ENCODE assay signal across 18 mouse cellular contexts in genomic region chr13:45897571-45897970, GRCm38 (mm10).
DNase-seq lines count a peak whose midpoint lies in the region; ATAC-seq and TF ChIP-seq lines count a peak whose summit lies in the region.
"Had no signal": no experiment of that assay in that cellular context is flagged by ENCODE, and none has a peak within 500 bp of the region (broad histone marks: within the 10 kb centered on the region; RNA-seq: fewer than 3 reads in every experiment).

No protein-coding gene starts in this region.

- WGBS in liver, adult 2 months = 65% methylated on average over 2 of the region's 2 CpGs
- 44% methylated on average over 2 of the region's 2 CpGs for WGBS in liver, embryonic 12.5 days (ENCODE audit: insufficient replicate concordance)
- WGBS in intestine, embryonic 16.5 days = 32% methylated on average over 2 of the region's 2 CpGs

- H3K4me1 ChIP-seq in liver, adult 2 months (ENCODE audit: control insufficient read depth, insufficient read depth, low read length) = no peaks in the 10 kb centered on the region
- H3K4me1 ChIP-seq in liver, embryonic 12.5 days = peaks cover 28% of the 10 kb centered on the region
- peaks cover 7% of the 10 kb centered on the region for H3K4me1 ChIP-seq in intestine, embryonic 16.5 days (ENCODE audit: control insufficient read depth, insufficient read depth, low read length)
- H3K4me1 ChIP-seq: hindbrain, embryonic 10.5 days had no signal

- H3K4me2 ChIP-seq in liver, embryonic 12.5 days = no peak overlapping the region
- no peak overlapping the region for H3K4me2 ChIP-seq in intestine, embryonic 16.5 days (ENCODE audit: low read depth, low read length)
- H3K4me2 ChIP-seq: embryonic facial prominence, embryonic 12.5 days; heart, embryonic 12.5 days; limb, embryonic 15.5 days had no signal

- H3K4me3 ChIP-seq in liver, adult 2 months (ENCODE audit: insufficient read depth, low read depth, low read length) = no peak overlapping the region
- H3K4me3 ChIP-seq in liver, embryonic 12.5 days = no peak overlapping the region
- H3K4me3 ChIP-seq in intestine, embryonic 16.5 days (ENCODE audit: low read length) = no peak overlapping the region
- H3K4me3 ChIP-seq: embryonic facial prominence, embryonic 12.5 days; heart, embryonic 12.5 days; hindbrain, embryonic 10.5 days; limb, embryonic 15.5 days; midbrain, embryonic 10.5 days; myocyte had no signal

- no peak for TF ChIP-seq POLR2A in liver, adult 2 months (IDR thresholded peaks at IDR 0.05; ENCODE audit: extremely low read depth, insufficient read depth, low read length)

- no peak overlapping the region for H3K9ac ChIP-seq in liver, adult 2 months (ENCODE audit: low read depth, low read length)
- H3K9ac ChIP-seq in liver, embryonic 12.5 days = no peak overlapping the region
- H3K9ac ChIP-seq in intestine, embryonic 16.5 days (ENCODE audit: low read depth, low read length) = no peak overlapping the region
- H3K9ac ChIP-seq: embryonic facial prominence, embryonic 12.5 days; heart, embryonic 12.5 days; limb, embryonic 15.5 days had no signal

- H3K27ac ChIP-seq in liver, adult 2 months (replicated peaks; ENCODE audit: insufficient read depth, low read depth, low read length) = no peak overlapping the region
- H3K27ac ChIP-seq in liver, embryonic 12.5 days = no peak overlapping the region
- H3K27ac ChIP-seq in intestine, embryonic 16.5 days (ENCODE audit: low read length) = peak overlapping the region; percentile 27; the same call in 1 of the 2 replicates
- H3K27ac ChIP-seq: embryonic facial prominence, embryonic 12.5 days; hindbrain, embryonic 10.5 days; limb, embryonic 15.5 days; midbrain, embryonic 10.5 days had no signal

- H3K79me2 ChIP-seq in liver, adult 2 months (ENCODE audit: control insufficient read depth, insufficient read depth, low read length) = peaks cover 24% of the 10 kb centered on the region; the same call in 1 of the 2 replicates

- H3K9me3 ChIP-seq in liver, embryonic 12.5 days (replicated peaks) = no peaks in the 10 kb centered on the region
- H3K9me3 ChIP-seq in intestine, embryonic 16.5 days (ENCODE audit: control insufficient read depth, low read length) = no peaks in the 10 kb centered on the region
- H3K9me3 ChIP-seq: embryonic facial prominence, embryonic 12.5 days; heart, embryonic 12.5 days; hindbrain, embryonic 10.5 days; limb, embryonic 15.5 days; midbrain, embryonic 10.5 days had no signal

- DNase-seq in liver, adult 2 months (ENCODE audit: extremely low read depth, low read depth, low spot score) = peak; percentile 38
- DNase-seq in kidney, postnatal 14 days = peak; percentile 76
- DNase-seq in urinary bladder, postnatal 36 days (ENCODE audit: low spot score in 2 of 2) = peak; percentile 42 to 64
- no peak for DNase-seq in thymus, postnatal 36 days
- no peak for DNase-seq in layer of hippocampus, adult 8-10 months (ENCODE audit: low spot score in 2 of 2)
- DNase-seq: adrenal gland, postnatal 14 days; cerebellum, postnatal 25 days; gastrocnemius, postnatal 14 days; lung, postnatal 14 days; thymus, adult 18-20 months had no signal

- no peak for ATAC-seq in liver, embryonic 12.5 days
- ATAC-seq in intestine, embryonic 16.5 days = peak; percentile 66; the same call in 1 of the 2 replicates

- no peaks in the 10 kb centered on the region for H3K27me3 ChIP-seq in liver, adult 2 months (ENCODE audit: control insufficient read depth, insufficient read depth, low read length)
- H3K27me3 ChIP-seq in liver, embryonic 12.5 days (replicated peaks) = no peaks in the 10 kb centered on the region
- no peaks in the 10 kb centered on the region for H3K27me3 ChIP-seq in intestine, embryonic 16.5 days (replicated peaks; ENCODE audit: control insufficient read depth, insufficient read depth, low read length)
- H3K27me3 ChIP-seq: embryonic facial prominence, embryonic 12.5 days; heart, embryonic 12.5 days; limb, embryonic 15.5 days had no signal

- H3K36me3 ChIP-seq in liver, adult 2 months (ENCODE audit: control insufficient read depth, insufficient read depth, low read length) = no peaks in the 10 kb centered on the region
- H3K36me3 ChIP-seq in liver, embryonic 12.5 days = no peaks in the 10 kb centered on the region
- H3K36me3 ChIP-seq in intestine, embryonic 16.5 days (ENCODE audit: control insufficient read depth, insufficient read depth, low read length) = no peaks in the 10 kb centered on the region
- H3K36me3 ChIP-seq: embryonic facial prominence, embryonic 12.5 days; heart, embryonic 12.5 days; hindbrain, embryonic 10.5 days; limb, embryonic 15.5 days; midbrain, embryonic 10.5 days had no signal

- no peak for TF ChIP-seq CTCF in liver, adult 2 months (IDR thresholded peaks at IDR 0.05; ENCODE audit: low read depth, low read length)

Comparison
In these comparisons a context has a peak if more than half of its experiments do, and no peak if none do; other contexts are left out.
1. DNase-seq: peak in liver, adult 2 months (single experiment), kidney, postnatal 14 days (single experiment) and urinary bladder, postnatal 36 days (2 of 2); none in thymus, postnatal 36 days (0 of 2) and layer of hippocampus, adult 8-10 months (0 of 2).